In the genomic region with DNA sequence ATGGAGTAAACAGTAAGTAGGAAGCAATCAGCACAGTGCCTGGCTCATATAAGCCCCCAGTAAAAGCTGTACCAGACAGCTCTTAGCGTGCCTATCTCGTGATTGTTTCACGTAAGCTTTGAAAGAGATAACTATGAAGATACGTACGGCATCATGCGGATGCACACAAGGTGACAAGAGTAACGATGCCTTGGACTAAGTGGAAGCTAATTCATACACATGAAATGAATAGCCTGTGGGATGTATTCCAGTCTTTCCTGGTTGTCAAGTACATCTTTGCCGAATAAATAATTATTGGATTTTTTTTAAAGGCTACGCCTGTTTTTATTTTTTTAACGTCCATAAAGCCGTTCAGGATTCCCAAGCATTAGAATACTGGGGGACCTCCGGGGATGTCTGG, we compare ENCODE assay signal across 8 mouse cellular contexts. TPM values are rescaled to one million over a fixed set of nuclear protein-coding genes. Genes with fewer than 3 reads are reported as not detected.
DNase-seq lines count a peak whose midpoint lies in the region; ATAC-seq and TF ChIP-seq lines count a peak whose summit lies in the region.

No protein-coding gene starts in this region.

- no peak for TF ChIP-seq POLR2A in kidney, adult 2 months (IDR thresholded peaks at IDR 0.05; ENCODE audit: low read depth, low read length)

- no peaks in the 10 kb centered on the region for H3K4me1 ChIP-seq in kidney, adult 2 months (ENCODE audit: control insufficient read depth, insufficient read depth, low read length)
- no peaks in the 10 kb centered on the region for H3K4me1 ChIP-seq in embryonic facial prominence, embryonic 14.5 days (ENCODE audit: control insufficient read depth, insufficient read depth, low read length)
- H3K4me1 ChIP-seq in hindbrain, postnatal 0 days (ENCODE audit: insufficient read depth, low read length): no peaks in the 10 kb centered on the region
- H3K4me1 ChIP-seq in midbrain, embryonic 15.5 days: peaks cover 9% of the 10 kb centered on the region

- WGBS in kidney, adult 2 months: 53% methylated on average over 12 of the region's 12 CpGs
- 60% methylated on average over 12 of the region's 12 CpGs for WGBS in embryonic facial prominence, embryonic 14.5 days
- 55% methylated on average over 12 of the region's 12 CpGs for WGBS in hindbrain, postnatal 0 days
- 54% methylated on average over 12 of the region's 12 CpGs for WGBS in midbrain, embryonic 15.5 days

- ATAC-seq in embryonic facial prominence, embryonic 14.5 days (ENCODE audit: low read depth): no peak
- no peak for ATAC-seq in hindbrain, postnatal 0 days
- peak; percentile 13 for ATAC-seq in midbrain, embryonic 15.5 days (replicated peaks)

- peaks cover 17% of the 10 kb centered on the region for H3K9me3 ChIP-seq in embryonic facial prominence, embryonic 14.5 days (ENCODE audit: control insufficient read depth, low read length)
- H3K9me3 ChIP-seq in hindbrain, postnatal 0 days (ENCODE audit: low read length): no peaks in the 10 kb centered on the region
- H3K9me3 ChIP-seq in midbrain, embryonic 15.5 days: no peaks in the 10 kb centered on the region

- no peak for DNase-seq in kidney, adult 2 months
- DNase-seq in kidney, adult 9 months: no peak
- no peak for DNase-seq in embryonic facial prominence, embryonic 14.5 days (ENCODE audit: low spot score)
- no peak for DNase-seq in hindbrain, postnatal 0 days (ENCODE audit: low spot score)
- no peak for DNase-seq in cerebellum, adult 9-11 months
- DNase-seq in adrenal gland, adult 18-20 months (ENCODE audit: low spot score in 2 of 2): no peak
- no peak for DNase-seq in adrenal gland, postnatal 36 days

- H3K9ac ChIP-seq in embryonic facial prominence, embryonic 14.5 days (ENCODE audit: low read depth, low read length): peak overlapping the region; percentile 45; the same call in 1 of the 2 replicates
- H3K9ac ChIP-seq in hindbrain, postnatal 0 days (replicated peaks; ENCODE audit: low read length): no peak overlapping the region
- no peak overlapping the region for H3K9ac ChIP-seq in midbrain, embryonic 15.5 days

- H3K4me3 ChIP-seq in kidney, adult 2 months (ENCODE audit: insufficient read depth, low read depth, low read length): no peak overlapping the region
- peak overlapping the region; percentile 50 for H3K4me3 ChIP-seq in embryonic facial prominence, embryonic 14.5 days (ENCODE audit: low read depth, low read length)
- peak overlapping the region; percentile 4; the same call in 1 of the 2 replicates for H3K4me3 ChIP-seq in hindbrain, postnatal 0 days (ENCODE audit: low read length)
- H3K4me3 ChIP-seq in midbrain, embryonic 15.5 days: peak overlapping the region; percentile 2; the same call in 1 of the 2 replicates

- H3K4me2 ChIP-seq in embryonic facial prominence, embryonic 14.5 days (ENCODE audit: low read depth, low read length): peak overlapping the region; percentile 65
- H3K4me2 ChIP-seq in hindbrain, postnatal 0 days (ENCODE audit: low read depth, low read length): peak overlapping the region; percentile 46
- H3K4me2 ChIP-seq in midbrain, embryonic 15.5 days: peak overlapping the region; percentile 34

- H3K27me3 ChIP-seq in kidney, adult 2 months (replicated peaks; ENCODE audit: control insufficient read depth, insufficient read depth, low read length): no peaks in the 10 kb centered on the region
- H3K27me3 ChIP-seq in embryonic facial prominence, embryonic 14.5 days (replicated peaks; ENCODE audit: control insufficient read depth, insufficient read depth, low read length): no peaks in the 10 kb centered on the region
- no peaks in the 10 kb centered on the region for H3K27me3 ChIP-seq in hindbrain, postnatal 0 days (ENCODE audit: insufficient read depth, low read length)
- no peaks in the 10 kb centered on the region for H3K27me3 ChIP-seq in midbrain, embryonic 15.5 days (replicated peaks)

- no peak for TF ChIP-seq CTCF in kidney, adult 2 months (conservative IDR thresholded peaks at IDR 0.05; ENCODE audit: insufficient read depth, insufficient read length, low read depth, low read length)
- no peak for TF ChIP-seq CTCF in hindbrain, postnatal 0 days (IDR thresholded peaks at IDR 0.05; ENCODE audit: low read depth)

- peaks cover 4% of the 10 kb centered on the region; the same call in 1 of the 2 replicates for H3K36me3 ChIP-seq in kidney, adult 2 months (ENCODE audit: control insufficient read depth, insufficient read depth, low read length)
- peaks cover 87% of the 10 kb centered on the region for H3K36me3 ChIP-seq in embryonic facial prominence, embryonic 14.5 days (ENCODE audit: control insufficient read depth, insufficient read depth, low read length)
- H3K36me3 ChIP-seq in hindbrain, postnatal 0 days (ENCODE audit: insufficient read depth, low read length): peaks cover 70% of the 10 kb centered on the region
- H3K36me3 ChIP-seq in midbrain, embryonic 15.5 days (replicated peaks): peaks cover 68% of the 10 kb centered on the region

- peak overlapping the region; percentile 18; the same call in 1 of the 2 replicates for H3K27ac ChIP-seq in kidney, adult 2 months (ENCODE audit: insufficient read depth, low read depth, low read length)
- peak overlapping the region; percentile 72 for H3K27ac ChIP-seq in embryonic facial prominence, embryonic 14.5 days (replicated peaks; ENCODE audit: low read depth, low read length)
- peak overlapping the region; percentile 58 for H3K27ac ChIP-seq in hindbrain, postnatal 0 days
- peak overlapping the region; percentile 65 for H3K27ac ChIP-seq in midbrain, embryonic 15.5 days

RNA-seq across cellular contexts. Expression of gene Mcts2, which starts 0.4 kb away (rescaled TPM):
- 8.4 and 10.1 TPM in 2 replicates for polyA plus RNA-seq in kidney, adult 2 months (2012; rRNA removed)
- 26.7 and 30.2 TPM in 2 replicates for polyA plus RNA-seq in embryonic facial prominence, embryonic 14.5 days (2014; fragmentation: Nextera tagmentation; extraction: Ambion mirVana)
- total RNA-seq in hindbrain, postnatal 0 days (2014; rRNA removed): 9.0 and 14.0 TPM in 2 replicates
- polyA plus RNA-seq in hindbrain, postnatal 0 days (2015; fragmentation: Nextera tagmentation; extraction: Ambion mirVana): 29.4 and 31.2 TPM in 2 replicates
- 33.7 and 34.3 TPM in 2 replicates for polyA plus RNA-seq in midbrain, embryonic 15.5 days (2015; fragmentation: Nextera tagmentation; extraction: Ambion mirVana)
- 10 to 100 TPM; 23.5 to 25.8 TPM for total RNA-seq in adrenal gland, adult 18-20 months (2021)
- 10 to 100 TPM; 27.2 to 31.7 TPM for total RNA-seq in adrenal gland, postnatal 36 days (2021)

RNA-seq across cellular contexts. Expression of gene H13, which starts 17.1 kb away (rescaled TPM):
- 129 and 161 TPM in 2 replicates for polyA plus RNA-seq in kidney, adult 2 months (2012; rRNA removed)
- 122 and 134 TPM in 2 replicates for polyA plus RNA-seq in embryonic facial prominence, embryonic 14.5 days (2014; fragmentation: Nextera tagmentation; extraction: Ambion mirVana)
- total RNA-seq in hindbrain, postnatal 0 days (2014; rRNA removed): 182 and 196 TPM in 2 replicates
- 162 and 163 TPM in 2 replicates for polyA plus RNA-seq in hindbrain, postnatal 0 days (2015; fragmentation: Nextera tagmentation; extraction: Ambion mirVana)
- polyA plus RNA-seq in midbrain, embryonic 15.5 days (2015; fragmentation: Nextera tagmentation; extraction: Ambion mirVana): 178 and 186 TPM in 2 replicates
- total RNA-seq in adrenal gland, adult 18-20 months (2021): 100 to 1,000 TPM; 151 to 170 TPM
- total RNA-seq in adrenal gland, postnatal 36 days (2021): 100 to 1,000 TPM; 169 to 173 TPM

RNA-seq across cellular contexts. Expression of gene Id1, which starts 49.7 kb away (rescaled TPM):
- polyA plus RNA-seq in kidney, adult 2 months (2012; rRNA removed): 156 and 235 TPM in 2 replicates
- 128 and 138 TPM in 2 replicates for polyA plus RNA-seq in embryonic facial prominence, embryonic 14.5 days (2014; fragmentation: Nextera tagmentation; extraction: Ambion mirVana)
- 142 and 198 TPM in 2 replicates for total RNA-seq in hindbrain, postnatal 0 days (2014; rRNA removed)
- 99.3 and 104 TPM in 2 replicates for polyA plus RNA-seq in hindbrain, postnatal 0 days (2015; fragmentation: Nextera tagmentation; extraction: Ambion mirVana)
- polyA plus RNA-seq in midbrain, embryonic 15.5 days (2015; fragmentation: Nextera tagmentation; extraction: Ambion mirVana): 30.7 and 33.7 TPM in 2 replicates
- total RNA-seq in adrenal gland, adult 18-20 months (2021): 10 to 100 TPM; 51.8 to 93.4 TPM
- total RNA-seq in adrenal gland, postnatal 36 days (2021): 100 to 1,000 TPM in 1 of 2 experiments, 10 to 100 TPM in 1; 68.4 to 105 TPM

RNA-seq across cellular contexts. Expression of gene Rem1, which starts 59.6 kb away (rescaled TPM):
- polyA plus RNA-seq in kidney, adult 2 months (2012; rRNA removed): 10.5 and 13.5 TPM in 2 replicates
- 4.7 and 7.0 TPM in 2 replicates for polyA plus RNA-seq in embryonic facial prominence, embryonic 14.5 days (2014; fragmentation: Nextera tagmentation; extraction: Ambion mirVana)
- 1.0 and 1.1 TPM in 2 replicates for total RNA-seq in hindbrain, postnatal 0 days (2014; rRNA removed)
- 0.57 and 0.65 TPM in 2 replicates for polyA plus RNA-seq in hindbrain, postnatal 0 days (2015; fragmentation: Nextera tagmentation; extraction: Ambion mirVana)
- 0.30 and 0.40 TPM in 2 replicates for polyA plus RNA-seq in midbrain, embryonic 15.5 days (2015; fragmentation: Nextera tagmentation; extraction: Ambion mirVana)
- total RNA-seq in adrenal gland, adult 18-20 months (2021): 10 to 100 TPM in 1 of 2 experiments, 1 to 10 TPM in 1; 8.9 to 13.5 TPM
- total RNA-seq in adrenal gland, postnatal 36 days (2021): 10 to 100 TPM in 1 of 2 experiments, 1 to 10 TPM in 1; 9.3 to 13.2 TPM

Comparison
In these comparisons a context has a peak if more than half of its experiments do, and no peak if none do; other contexts are left out.
1. H3K27ac ChIP-seq: peak in every context shown above with its lines; median percentile 72 in embryonic facial prominence, embryonic 14.5 days; 65 in midbrain, embryonic 15.5 days; 58 in hindbrain, postnatal 0 days; 18 in kidney, adult 2 months.